Mouse (Mus musculus) hindbrain, embryonic 14.5 days (tissue): Measurements from ENCODE around the gene Pcdh19. TPM values are rescaled to one million over a fixed set of nuclear protein-coding genes. Genes with fewer than 3 reads are reported as not detected.

Experiments used
- ATAC-seq: fragments of 200-750 bp; cut with Nextera tagmentation; 2 replicates; pipeline ENCODE4 v1.8.0; 2017; ENCODE audit warnings: moderate number of reproducible peaks, mild to moderate bottlenecking, moderate TSS enrichment, moderate library complexity; ENCODE audit not compliant: low FRiP score
- DNase-seq: peaks from one replicate; pipeline ENCODE4 v3.0.0-alpha.2; 2015; ENCODE audit warnings: low spot score
- H3K27ac ChIP-seq: fragments of 300-500 bp; sonication (generic); 2 replicates; pipeline ENCODE4 v1.5.1; 2014; ENCODE audit warnings: mild to moderate bottlenecking, moderate library complexity
- H3K27me3 ChIP-seq: fragments of 300-500 bp; sonication (generic); 2 replicates; pipeline ENCODE4 v1.6.1; 2014; ENCODE audit warnings: mild to moderate bottlenecking, low read length, mixed read lengths; ENCODE audit not compliant: control insufficient read depth, insufficient read depth
- H3K36me3 ChIP-seq: fragments of 300-500 bp; sonication (generic); replicated peaks from 2 replicates; pipeline ENCODE4 v1.6.1; 2014; ENCODE audit not compliant: control insufficient read depth, insufficient read depth
- H3K4me1 ChIP-seq: fragments of 300-500 bp; sonication (generic); replicated peaks from 2 replicates; pipeline ENCODE4 v1.6.1; 2014; ENCODE audit warnings: antibody characterized with exemption, low read length, mixed read lengths; ENCODE audit not compliant: control insufficient read depth, insufficient read depth
- H3K4me2 ChIP-seq: fragments of 300-500 bp; sonication (generic); replicated peaks from 2 replicates; pipeline ENCODE4 v1.6.1; 2014; ENCODE audit warnings: mild to moderate bottlenecking, moderate library complexity
- H3K4me3 ChIP-seq: fragments of 300-500 bp; sonication (generic); replicated peaks from 2 replicates; pipeline ENCODE4 v1.5.1; 2014; ENCODE audit warnings: mild to moderate bottlenecking, low read length
- H3K9ac ChIP-seq: fragments of 300-500 bp; sonication (generic); 2 replicates; pipeline ENCODE4 v1.6.1; 2014
- H3K9me3 ChIP-seq: fragments of 300-500 bp; sonication (generic); 2 replicates; pipeline ENCODE4 v1.6.1; 2016; ENCODE audit warnings: low read length; ENCODE audit not compliant: control insufficient read depth
- WGBS: fragments of 180-500 bp; shearing (Covaris S2); extraction: QIAGEN DNeasy Blood & Tissue Kit; methylation state at CpG from one replicate; pipeline ENCODE4 v1.1.7; 2014; 5-methylcytosine and 5-hydroxymethylcytosine counted together
- polyA plus RNA-seq: library from polyadenylated mRNA; unstranded; fragments of >200 nt; fragmentation: Nextera tagmentation; extraction: Ambion mirVana; gene quantifications from 2 replicates; pipeline ENCODE4 v1.2.1, GENCODE M21; 2014

Gene Pcdh19
- polyA plus RNA-seq, 1 experiment from 2014 or later = 17.3 TPM

DNA sequence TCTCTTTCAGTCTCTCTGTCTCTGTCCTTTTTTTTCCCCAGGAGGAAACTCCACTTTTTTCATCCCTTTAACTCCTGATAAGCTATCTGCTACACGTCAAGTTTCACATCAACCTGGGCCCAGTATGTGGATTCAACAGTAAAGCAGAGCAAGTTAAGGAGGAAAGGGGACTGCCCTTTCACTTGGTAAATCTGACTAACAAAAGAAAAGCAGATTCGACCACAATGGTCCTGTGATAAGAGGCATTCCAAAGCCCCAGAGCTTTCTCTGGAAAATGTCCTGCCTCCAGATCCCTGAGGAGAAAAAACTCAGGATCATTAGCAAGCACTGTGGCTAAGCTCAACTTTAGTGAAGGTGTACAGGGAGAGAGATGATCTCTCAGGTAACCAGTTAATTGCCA lies 13.7 kb downstream of the Pcdh19 start:
- H3K4me2 ChIP-seq = no peak overlapping the region
- no peaks in the 10 kb centered on the region for H3K36me3 ChIP-seq
- no peaks in the 10 kb centered on the region for H3K27me3 ChIP-seq
- no peak overlapping the region for H3K9ac ChIP-seq
- 21% methylated on average over 2 of the region's 2 CpGs for WGBS
- H3K27ac ChIP-seq = no peak overlapping the region
- no peaks in the 10 kb centered on the region for H3K9me3 ChIP-seq
- ATAC-seq = no peak
- no peak for DNase-seq
- no peaks in the 10 kb centered on the region for H3K4me1 ChIP-seq
- no peak overlapping the region for H3K4me3 ChIP-seq

DNA sequence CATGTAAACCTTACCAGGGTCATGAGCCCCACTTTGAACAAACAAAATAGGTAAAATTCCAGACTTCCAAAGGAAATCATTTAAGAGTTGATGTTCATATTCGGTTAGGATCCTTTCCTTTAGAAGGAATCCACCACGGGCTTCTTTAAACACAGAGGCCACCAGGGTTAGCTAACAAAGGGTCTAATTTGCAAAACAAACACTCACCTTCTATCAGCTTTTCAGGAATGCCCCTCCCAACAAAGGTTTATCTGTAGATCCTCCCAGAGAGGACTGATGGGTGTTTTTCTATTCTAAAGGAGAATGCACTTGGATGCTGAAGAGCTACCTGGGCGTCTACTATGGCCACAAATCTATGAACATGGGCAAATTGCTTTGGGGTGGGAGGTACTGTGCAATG lies 15.0 kb downstream of the Pcdh19 start:
- Histone ChIP-seq H3K27me3 (no peaks in the 10 kb centered on the region), H3K4me1 (no peaks in the 10 kb centered on the region), H3K36me3 (no peaks in the 10 kb centered on the region), H3K4me2 (no peak overlapping the region), H3K27ac (no peak overlapping the region), H3K9me3 (no peaks in the 10 kb centered on the region), H3K4me3 (no peak overlapping the region), H3K9ac (no peak overlapping the region)
- DNase-seq = no peak
- WGBS = 30% methylated on average over 3 of the region's 3 CpGs
- no peak for ATAC-seq

- H3K36me3 ChIP-seq = no peaks in the 10 kb centered on the region
- H3K4me1 ChIP-seq = 0 out of 2 replicates have a peak, but pooled peaks cover 4% of the 10 kb centered on the region
- H3K9me3 ChIP-seq = no peaks in the 10 kb centered on the region
- H3K4me3 ChIP-seq = no peak overlapping the region
- no peak overlapping the region for H3K27ac ChIP-seq
- no peaks in the 10 kb centered on the region for H3K27me3 ChIP-seq
- DNase-seq (no peak), ATAC-seq (no peak)
- WGBS = 59% methylated on average over 5 of the region's 5 CpGs
- H3K4me2 ChIP-seq = no peak overlapping the region
- H3K9ac ChIP-seq = no peak overlapping the region
Measured at GRCm38 (mm10) chrX:133660111-133660510, 28.7 kb downstream of the Pcdh19 start.

- Histone ChIP-seq H3K27ac (no peak overlapping the region), H3K9me3 (no peaks in the 10 kb centered on the region), H3K36me3 (no peaks in the 10 kb centered on the region), H3K27me3 (no peaks in the 10 kb centered on the region), H3K4me2 (peak overlapping the region; percentile 39), H3K9ac (no peak overlapping the region), H3K4me1 (0 out of 2 replicates have a peak, but pooled peaks cover 4% of the 10 kb centered on the region), H3K4me3 (0 out of 2 replicates have a peak overlapping the region, but pooled peaks have one; percentile 4)
- DNase-seq = peak; percentile 50
- 27% methylated on average over 9 of the region's 9 CpGs for WGBS
- peak; percentile 66; the same call in 1 of the 2 replicates for ATAC-seq
Measured at GRCm38 (mm10) chrX:133657308-133658302, 31.2 kb downstream of the Pcdh19 start.

GRCm38 (mm10) chrX:133655876-133656538 lies 32.8 kb downstream of the Pcdh19 start:
- Histone ChIP-seq H3K9me3 (no peaks in the 10 kb centered on the region), H3K27ac (no peak overlapping the region), H3K27me3 (no peaks in the 10 kb centered on the region), H3K4me2 (no peak overlapping the region), H3K36me3 (no peaks in the 10 kb centered on the region), H3K9ac (no peak overlapping the region), H3K4me3 (no peak overlapping the region), H3K4me1 (0 out of 2 replicates have a peak, but pooled peaks cover 4% of the 10 kb centered on the region)
- 59% methylated on average over 11 of the region's 11 CpGs for WGBS
- DNase-seq (no peak), ATAC-seq (0 out of 2 replicates have a peak, but pooled peaks have one; percentile 8)

DNA sequence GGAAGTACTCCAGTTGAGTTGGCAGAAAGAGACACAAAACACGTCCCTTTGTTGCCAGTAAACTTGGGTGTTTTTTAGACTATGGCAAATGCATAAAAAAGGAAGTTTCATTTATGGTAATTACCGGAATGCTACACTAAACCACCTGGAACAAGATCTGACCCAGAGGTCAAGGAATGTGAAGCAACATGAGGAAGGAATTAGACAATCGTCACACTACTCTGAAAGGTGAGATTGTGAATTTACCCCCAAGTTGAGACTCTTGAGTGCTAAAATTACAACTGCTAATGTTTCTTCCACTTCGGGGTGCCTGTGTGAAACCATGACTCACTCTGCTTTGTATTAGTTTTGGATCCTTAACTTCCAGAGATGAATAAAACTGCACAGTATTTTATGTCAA lies 33.6 kb downstream of the Pcdh19 start:
- H3K36me3 ChIP-seq = no peaks in the 10 kb centered on the region
- H3K27me3 ChIP-seq = no peaks in the 10 kb centered on the region
- no peaks in the 10 kb centered on the region for H3K9me3 ChIP-seq
- no peak overlapping the region for H3K27ac ChIP-seq
- H3K4me3 ChIP-seq = no peak overlapping the region
- no peak for ATAC-seq
- no peak overlapping the region for H3K4me2 ChIP-seq
- H3K4me1 ChIP-seq = 0 out of 2 replicates have a peak, but pooled peaks cover 4% of the 10 kb centered on the region
- H3K9ac ChIP-seq = no peak overlapping the region
- DNase-seq = no peak
- WGBS = 71% methylated on average over 4 of the region's 4 CpGs

- Histone ChIP-seq H3K4me3 (no peak overlapping the region), H3K9ac (no peak overlapping the region), H3K27me3 (no peaks in the 10 kb centered on the region), H3K9me3 (no peaks in the 10 kb centered on the region), H3K4me1 (0 out of 2 replicates have a peak, but pooled peaks cover 4% of the 10 kb centered on the region), H3K27ac (no peak overlapping the region), H3K36me3 (no peaks in the 10 kb centered on the region), H3K4me2 (no peak overlapping the region)
- DNase-seq (no peak), ATAC-seq (no peak)
- WGBS = 59% methylated on average over 3 of the region's 3 CpGs
Measured at GRCm38 (mm10) chrX:133653071-133653470, 35.7 kb downstream of the Pcdh19 start.

GRCm38 (mm10) chrX:133650379-133650778 lies 38.4 kb downstream of the Pcdh19 start:
- Histone ChIP-seq H3K27ac (no peak overlapping the region), H3K4me1 (no peaks in the 10 kb centered on the region)
- WGBS = 80% methylated on average over 3 of the region's 3 CpGs

GRCm38 (mm10) chrX:133647809-133648208 lies 41.0 kb downstream of the Pcdh19 start:
- WGBS = 52% methylated on average over 2 of the region's 2 CpGs
- H3K9me3 ChIP-seq = no peaks in the 10 kb centered on the region
- ATAC-seq = no peak

More at GRCm38 (mm10) chrX:133650379-133650778, 38.4 kb downstream of the Pcdh19 start:
- H3K36me3 ChIP-seq = no peaks in the 10 kb centered on the region
- no peak overlapping the region for H3K4me2 ChIP-seq
- H3K27me3 ChIP-seq = no peaks in the 10 kb centered on the region; the same call in 1 of the 2 replicates
- DNase-seq = no peak
- ATAC-seq = no peak
- H3K9me3 ChIP-seq = no peaks in the 10 kb centered on the region
- H3K9ac ChIP-seq = no peak overlapping the region
- no peak overlapping the region for H3K4me3 ChIP-seq

More at GRCm38 (mm10) chrX:133647809-133648208, 41.0 kb downstream of the Pcdh19 start:
- no peak overlapping the region for H3K9ac ChIP-seq
- no peak overlapping the region for H3K27ac ChIP-seq
- no peaks in the 10 kb centered on the region; the same call in 1 of the 2 replicates for H3K27me3 ChIP-seq
- no peaks in the 10 kb centered on the region for H3K36me3 ChIP-seq
- no peaks in the 10 kb centered on the region for H3K4me1 ChIP-seq
- H3K4me3 ChIP-seq = no peak overlapping the region
- H3K4me2 ChIP-seq = no peak overlapping the region
- DNase-seq = no peak
